Mouse (Mus musculus): Measurements from ENCODE around the gene Unc5b. TPM values are rescaled to one million over a fixed set of nuclear protein-coding genes. Genes with fewer than 3 reads are reported as not detected.

Unc5b gene
- polyA plus RNA-seq, 1 experiment from 2014 or later = 17.9 TPM

GRCm38 (mm10) chr10:60716449-60716848 lies 114.9 kb downstream of the Unc5b start:
- no peaks in the 10 kb centered on the region for H3K4me1 ChIP-seq
- peaks cover 7% of the 10 kb centered on the region; the same call in 1 of the 2 replicates for H3K27me3 ChIP-seq (ENCODE audit: insufficient read depth, poor library complexity, severe bottlenecking)
- no peak overlapping the region for H3K27ac ChIP-seq
- no peaks in the 10 kb centered on the region for H3K9me3 ChIP-seq
- peaks cover 24% of the 10 kb centered on the region for H3K36me3 ChIP-seq
- DNase-seq (ENCODE audit: low spot score) = no peak
- WGBS = 86% methylated on average over 3 of the region's 3 CpGs
- H3K4me3 ChIP-seq = no peak overlapping the region

Other genes starting within 250 kb of the Unc5b start
- 0.11 and 0.53 TPM in 2 replicates for gene Cdh23, start 135.1 kb downstream of the Unc5b start, polyA plus RNA-seq (2016; fragmentation: Nextera tagmentation; extraction: Ambion mirVana)
- 5.7 and 6.3 TPM in 2 replicates for gene Slc29a3, start 78.8 kb downstream of the Unc5b start, polyA plus RNA-seq (2016; fragmentation: Nextera tagmentation; extraction: Ambion mirVana)

All from heart, embryonic 10.5 days (tissue).